Mouse (Mus musculus): Measurements from ENCODE around the gene Cerk.

GRCm38 (mm10) chr15:86231170-86231569 is 45.2 kb upstream of the Cerk start:
- TF ChIP-seq CTCF (IDR thresholded peaks at IDR 0.05; ENCODE audit: control insufficient read depth, insufficient read depth, low read length) (no peak), POLR2A (IDR thresholded peaks at IDR 0.05; ENCODE audit: borderline replicate concordance, control insufficient read depth, low read depth, low read length) (no peak)

Measured in bone marrow, adult 2 months (tissue).